23 mouse cellular contexts compared by ENCODE assay signal in the genomic region with DNA sequence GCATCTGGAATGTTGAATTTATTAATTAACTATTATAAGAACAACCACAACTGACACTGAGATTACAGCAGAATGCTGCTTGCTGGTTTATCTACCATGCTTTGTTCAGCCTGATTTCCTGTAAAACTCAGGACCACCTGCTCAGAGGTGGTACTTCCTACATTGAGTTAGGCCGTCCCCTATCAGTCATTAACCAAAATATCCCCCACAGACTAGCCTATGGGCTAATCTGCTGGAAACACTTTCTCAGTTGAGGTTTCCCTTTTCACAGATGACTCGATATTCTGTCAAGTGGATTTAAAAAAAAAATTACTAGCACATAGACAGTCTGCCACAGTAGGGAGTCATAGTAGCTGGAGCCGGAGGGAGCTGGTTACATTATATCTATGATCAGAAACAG. TPM values are rescaled to one million over a fixed set of nuclear protein-coding genes. Genes with fewer than 3 reads are reported as not detected.
DNase-seq lines count a peak whose midpoint lies in the region; ATAC-seq and TF ChIP-seq lines count a peak whose summit lies in the region.
"Had no signal": no experiment of that assay in that cellular context is flagged by ENCODE, and none has a peak within 500 bp of the region (broad histone marks: within the 10 kb centered on the region; RNA-seq: fewer than 3 reads in every experiment).

No protein-coding gene starts in this region.

- DNase-seq in liver, postnatal 0 days, result no peak
- no peak for DNase-seq in liver, embryonic 11.5 days (ENCODE audit: low spot score)
- DNase-seq in layer of hippocampus, adult 9-11 months, result no peak
- no peak for DNase-seq in lung, postnatal 10 days
- DNase-seq: adrenal gland, postnatal 10 days; cerebellum, adult 18-20 months; cerebellum, adult 9-11 months; cerebellum, postnatal 36 days; embryo, embryonic 11 days; gastrocnemius, adult 2 months; gastrocnemius, postnatal 25 days; heart, postnatal 36 days had no signal

- H3K4me3 ChIP-seq in liver, postnatal 0 days (ENCODE audit: low read depth, low read length), result no peak overlapping the region
- H3K4me3 ChIP-seq in liver, embryonic 11.5 days (ENCODE audit: low read depth, low read length), result no peak overlapping the region
- H3K4me3 ChIP-seq in intestine, embryonic 16.5 days (ENCODE audit: low read length), result no peak overlapping the region
- no peak overlapping the region for H3K4me3 ChIP-seq in forebrain, embryonic 15.5 days
- H3K4me3 ChIP-seq: embryonic facial prominence, embryonic 15.5 days; forebrain, embryonic 13.5 days; gastrocnemius, adult 2 months; heart, embryonic 13.5 days; hindbrain, embryonic 12.5 days had no signal

- H3K9me3 ChIP-seq in liver, postnatal 0 days (ENCODE audit: low read length), result no peaks in the 10 kb centered on the region
- H3K9me3 ChIP-seq in liver, embryonic 11.5 days (ENCODE audit: control insufficient read depth, low read length), result no peaks in the 10 kb centered on the region
- no peaks in the 10 kb centered on the region for H3K9me3 ChIP-seq in intestine, embryonic 16.5 days (ENCODE audit: control insufficient read depth, low read length)
- no peaks in the 10 kb centered on the region for H3K9me3 ChIP-seq in forebrain, embryonic 15.5 days
- H3K9me3 ChIP-seq: embryonic facial prominence, embryonic 15.5 days; forebrain, embryonic 13.5 days; hindbrain, embryonic 12.5 days had no signal

- ATAC-seq in liver, postnatal 0 days, result no peak
- ATAC-seq in liver, embryonic 11.5 days (replicated peaks; ENCODE audit: low FRiP score), result no peak
- 0 out of 2 replicates have a peak, but pooled peaks have one; percentile 3 for ATAC-seq in erythroblast, adult 5-6 weeks (replicated peaks; ENCODE audit: low FRiP score, poor library complexity, severe bottlenecking)
- ATAC-seq in megakaryocyte, adult 5-6 weeks (ENCODE audit: poor library complexity, severe bottlenecking), result peak; percentile 13; the same call in 1 of the 2 replicates
- ATAC-seq in intestine, embryonic 16.5 days, result no peak
- no peak for ATAC-seq in forebrain, embryonic 15.5 days (replicated peaks)
- ATAC-seq: forebrain, embryonic 13.5 days; hindbrain, embryonic 16.5 days; inflammation-experienced regulatory T-cells, adult 6 months had no signal

- H3K9ac ChIP-seq in liver, postnatal 0 days (replicated peaks), result no peak overlapping the region
- no peak overlapping the region for H3K9ac ChIP-seq in liver, embryonic 11.5 days (ENCODE audit: low read depth, low read length)
- no peak overlapping the region for H3K9ac ChIP-seq in intestine, embryonic 16.5 days (ENCODE audit: low read depth, low read length)
- no peak overlapping the region for H3K9ac ChIP-seq in forebrain, embryonic 15.5 days (replicated peaks)
- H3K9ac ChIP-seq: embryonic facial prominence, embryonic 15.5 days; forebrain, embryonic 13.5 days; heart, embryonic 13.5 days; hindbrain, embryonic 12.5 days had no signal

- WGBS in liver, postnatal 0 days (ENCODE audit: insufficient replicate concordance), result 42% methylated on average over 3 of the region's 3 CpGs
- WGBS in liver, embryonic 11.5 days, result 52% methylated on average over 3 of the region's 3 CpGs
- WGBS in intestine, embryonic 16.5 days, result 84% methylated on average over 3 of the region's 3 CpGs
- 76% methylated on average over 3 of the region's 3 CpGs for WGBS in forebrain, embryonic 15.5 days

- TF ChIP-seq EP300 in liver, postnatal 0 days (IDR thresholded peaks at IDR 0.05; ENCODE audit: low read depth), result peak; percentile 16; the same call in 1 of the 2 replicates

- no peak overlapping the region for H3K27ac ChIP-seq in liver, postnatal 0 days (ENCODE audit: low read depth)
- H3K27ac ChIP-seq in liver, embryonic 11.5 days (ENCODE audit: low read depth, low read length), result no peak overlapping the region
- H3K27ac ChIP-seq in intestine, embryonic 16.5 days (ENCODE audit: low read length), result no peak overlapping the region
- no peak overlapping the region for H3K27ac ChIP-seq in forebrain, embryonic 15.5 days (replicated peaks)
- H3K27ac ChIP-seq: embryonic facial prominence, embryonic 15.5 days; forebrain, embryonic 13.5 days; gastrocnemius, adult 2 months; heart, embryonic 13.5 days; hindbrain, embryonic 12.5 days had no signal

- no peaks in the 10 kb centered on the region for H3K27me3 ChIP-seq in liver, postnatal 0 days (ENCODE audit: insufficient read depth, low read length)
- no peaks in the 10 kb centered on the region for H3K27me3 ChIP-seq in liver, embryonic 11.5 days (replicated peaks; ENCODE audit: control insufficient read depth, insufficient read depth, low read length)
- no peaks in the 10 kb centered on the region for H3K27me3 ChIP-seq in intestine, embryonic 16.5 days (replicated peaks; ENCODE audit: control insufficient read depth, insufficient read depth, low read length)
- no peaks in the 10 kb centered on the region for H3K27me3 ChIP-seq in forebrain, embryonic 15.5 days
- H3K27me3 ChIP-seq: CH12.LX; embryonic facial prominence, embryonic 15.5 days; forebrain, embryonic 13.5 days; heart, embryonic 13.5 days; hindbrain, embryonic 12.5 days had no signal

- no peak overlapping the region for H3K4me2 ChIP-seq in liver, postnatal 0 days (ENCODE audit: low read depth, low read length)
- H3K4me2 ChIP-seq in liver, embryonic 11.5 days, result no peak overlapping the region
- no peak overlapping the region for H3K4me2 ChIP-seq in intestine, embryonic 16.5 days (ENCODE audit: low read depth, low read length)
- H3K4me2 ChIP-seq in forebrain, embryonic 15.5 days (replicated peaks), result no peak overlapping the region
- H3K4me2 ChIP-seq: embryonic facial prominence, embryonic 15.5 days; forebrain, embryonic 13.5 days; heart, embryonic 13.5 days; hindbrain, embryonic 12.5 days had no signal

- H3K36me3 ChIP-seq in liver, postnatal 0 days (replicated peaks; ENCODE audit: insufficient read depth, low read length), result no peaks in the 10 kb centered on the region
- no peaks in the 10 kb centered on the region for H3K36me3 ChIP-seq in liver, embryonic 11.5 days (ENCODE audit: control insufficient read depth, insufficient read depth, low read length)
- no peaks in the 10 kb centered on the region for H3K36me3 ChIP-seq in intestine, embryonic 16.5 days (ENCODE audit: control insufficient read depth, insufficient read depth, low read length)
- no peaks in the 10 kb centered on the region for H3K36me3 ChIP-seq in forebrain, embryonic 15.5 days
- H3K36me3 ChIP-seq: embryonic facial prominence, embryonic 15.5 days; heart, embryonic 13.5 days; hindbrain, embryonic 12.5 days had no signal

- peaks cover 3% of the 10 kb centered on the region for H3K4me1 ChIP-seq in liver, postnatal 0 days (ENCODE audit: insufficient read depth)
- H3K4me1 ChIP-seq in liver, embryonic 11.5 days (replicated peaks; ENCODE audit: control insufficient read depth, insufficient read depth, low read length), result no peaks in the 10 kb centered on the region
- H3K4me1 ChIP-seq in intestine, embryonic 16.5 days (ENCODE audit: control insufficient read depth, insufficient read depth, low read length), result no peaks in the 10 kb centered on the region
- H3K4me1 ChIP-seq in forebrain, embryonic 15.5 days, result no peaks in the 10 kb centered on the region
- H3K4me1 ChIP-seq: embryonic facial prominence, embryonic 15.5 days; forebrain, embryonic 13.5 days; heart, embryonic 13.5 days; hindbrain, embryonic 12.5 days had no signal

- no peak for TF ChIP-seq CTCF in liver, postnatal 0 days (IDR thresholded peaks at IDR 0.05; ENCODE audit: low read depth)

RNA-seq across cellular contexts. Expression of a gene that starts 31.5 kb away (rescaled TPM):
- 1.6 and 2.0 TPM in 2 replicates for polyA plus RNA-seq in liver, postnatal 0 days (2015; fragmentation: Nextera tagmentation; extraction: Ambion mirVana)
- 0.40 and 0.44 TPM in 2 replicates for polyA plus RNA-seq in liver, embryonic 11.5 days (2014; fragmentation: Nextera tagmentation; extraction: Ambion mirVana)
- total RNA-seq in erythroblast, adult 5-6 weeks (2015; ENCODE audit: low replicate concordance), result 237 and 297 TPM in 2 replicates
- 556 and 560 TPM in 2 replicates for total RNA-seq in erythroblast, adult 5-6 weeks (2017; ENCODE audit: low replicate concordance)
- total RNA-seq in megakaryocyte, adult 5-6 weeks (2015), result 165 and 167 TPM in 2 replicates
- 226 and 236 TPM in 2 replicates for total RNA-seq in megakaryocyte, adult 5-6 weeks (2017)
- polyA plus RNA-seq in intestine, embryonic 16.5 days (2015; fragmentation: Nextera tagmentation; extraction: Ambion mirVana), result 17.0 and 20.3 TPM in 2 replicates
- polyA plus RNA-seq in forebrain, embryonic 15.5 days (2015; fragmentation: Nextera tagmentation; extraction: Ambion mirVana), result 2.1 and 2.7 TPM in 2 replicates
- total RNA-seq: CH12.LX had no signal

Comparison
In these comparisons a context has a peak if more than half of its experiments do, and no peak if none do; other contexts are left out.
1. ATAC-seq: peak in erythroblast, adult 5-6 weeks (single experiment) and megakaryocyte, adult 5-6 weeks (single experiment); none in liver, postnatal 0 days (single experiment), liver, embryonic 11.5 days (single experiment), intestine, embryonic 16.5 days (single experiment) and forebrain, embryonic 15.5 days (single experiment).